Mouse (Mus musculus) testis, adult 2 months (tissue): Measurements from ENCODE around the gene Saa4. TPM values are rescaled to one million over a fixed set of nuclear protein-coding genes. Genes with fewer than 3 reads are reported as not detected.

Source experiments
- H3K27ac ChIP-seq: fragments of 200-500 bp; 2 replicates; pipeline ENCODE4 v1.5.1; 2012; ENCODE audit warnings: low read depth, low read length; ENCODE audit not compliant: control insufficient read depth, insufficient read depth
- H3K27me3 ChIP-seq: fragments of 200-500 bp; 2 replicates; pipeline ENCODE4 v1.6.1; 2012; ENCODE audit warnings: mild to moderate bottlenecking, low read length, moderate library complexity; ENCODE audit not compliant: control insufficient read depth, insufficient read depth
- H3K36me3 ChIP-seq: fragments of 200-500 bp; 2 replicates; pipeline ENCODE4 v1.6.1; 2012; ENCODE audit warnings: mild to moderate bottlenecking, low read length; ENCODE audit not compliant: control insufficient read depth, insufficient read depth
- H3K4me1 ChIP-seq: fragments of 200-500 bp; 2 replicates; pipeline ENCODE4 v1.6.1; 2012; ENCODE audit warnings: low read length; ENCODE audit not compliant: control insufficient read depth, insufficient read depth
- H3K4me3 ChIP-seq: fragments of 200-500 bp; 2 replicates; pipeline ENCODE4 v1.5.1; 2012; ENCODE audit warnings: low read depth, mild to moderate bottlenecking, low read length, moderate library complexity, mixed read lengths; ENCODE audit not compliant: control insufficient read depth
- CTCF ChIP-seq: fragments of 200-500 bp; IDR thresholded peaks from 2 replicates; pipeline ENCODE4 v1.5.1; 2012; ENCODE audit warnings: low read depth, mild to moderate bottlenecking, inconsistent platforms, low read length, moderate library complexity; ENCODE audit not compliant: control insufficient read depth, insufficient read depth, insufficient replicate concordance
- POLR2A ChIP-seq: fragments of 200-500 bp; IDR thresholded peaks from 2 replicates; pipeline ENCODE4 v1.6.1; 2012; ENCODE audit warnings: low read depth, mild to moderate bottlenecking, inconsistent platforms, low read length, moderate library complexity; ENCODE audit not compliant: control insufficient read depth
- polyA plus RNA-seq: library from polyadenylated mRNA; depleted of rRNA; stranded (reverse); fragments of >200 nt; gene quantifications from 2 replicates; pipeline ENCODE4 v1.2.3, GENCODE M21; 2012; rRNA removed

The Saa4 gene
- 0.06 and 0.09 TPM in 2 replicates for polyA plus RNA-seq

- Histone ChIP-seq H3K4me1 (no peaks in the 10 kb centered on the region; the same call in 1 of the 2 replicates), H3K27ac (no peak within 1 kb of the TSS), H3K4me3 (no peak within 1 kb of the TSS), H3K27me3 (no peaks in the 10 kb centered on the region), H3K36me3 (no peaks in the 10 kb centered on the region)
- no peak for TF ChIP-seq POLR2A
- no peak for TF ChIP-seq CTCF
Measured at GRCm38 (mm10) chr7:46732458-46732857, at the start of gene Saa4. TSS of gene Saa4 (minus strand) at chr7:46732603.

GRCm38 (mm10) chr7:46770706-46771105 lies 38.3 kb upstream of the Saa4 start:
- Histone ChIP-seq H3K4me1 (no peaks in the 10 kb centered on the region), H3K36me3 (peaks cover 12% of the 10 kb centered on the region), H3K27ac (no peak overlapping the region), H3K4me3 (no peak overlapping the region), H3K27me3 (no peaks in the 10 kb centered on the region)
- no peak for TF ChIP-seq POLR2A
- TF ChIP-seq CTCF = peak; percentile 88; the same call in 1 of the 2 replicates

GRCm38 (mm10) chr7:46768451-46768850 lies 36.0 kb upstream of the Saa4 start:
- TF ChIP-seq POLR2A = no peak
- peaks cover 8% of the 10 kb centered on the region for H3K36me3 ChIP-seq
- H3K27ac ChIP-seq = no peak overlapping the region
- H3K27me3 ChIP-seq = no peaks in the 10 kb centered on the region
- no peaks in the 10 kb centered on the region for H3K4me1 ChIP-seq
- no peak overlapping the region for H3K4me3 ChIP-seq

GRCm38 (mm10) chr7:46767371-46767770 lies 35.0 kb upstream of the Saa4 start:
- Histone ChIP-seq H3K4me3 (no peak overlapping the region), H3K27me3 (no peaks in the 10 kb centered on the region), H3K36me3 (peaks cover 8% of the 10 kb centered on the region), H3K4me1 (no peaks in the 10 kb centered on the region; the same call in 1 of the 2 replicates), H3K27ac (no peak overlapping the region)
- TF ChIP-seq POLR2A = no peak
- no peak for TF ChIP-seq CTCF

- TF ChIP-seq CTCF (no peak), POLR2A (no peak)
- peaks cover 8% of the 10 kb centered on the region for H3K36me3 ChIP-seq
- no peak overlapping the region for H3K4me3 ChIP-seq
- peaks cover 8% of the 10 kb centered on the region for H3K4me1 ChIP-seq
- H3K27me3 ChIP-seq = no peaks in the 10 kb centered on the region
- no peak overlapping the region for H3K27ac ChIP-seq
Measured at GRCm38 (mm10) chr7:46764672-46765071, 32.3 kb upstream of the Saa4 start.

GRCm38 (mm10) chr7:46762601-46763000 lies 30.2 kb upstream of the Saa4 start:
- Histone ChIP-seq H3K27me3 (no peaks in the 10 kb centered on the region), H3K4me1 (peaks cover 10% of the 10 kb centered on the region), H3K36me3 (peaks cover 3% of the 10 kb centered on the region), H3K27ac (no peak overlapping the region), H3K4me3 (no peak overlapping the region)
- TF ChIP-seq CTCF (no peak), POLR2A (no peak)

GRCm38 (mm10) chr7:46761049-46761795 lies 28.8 kb upstream of the Saa4 start:
- Histone ChIP-seq H3K27ac (no peak overlapping the region), H3K36me3 (peaks cover 3% of the 10 kb centered on the region)

More at GRCm38 (mm10) chr7:46761049-46761795, 28.8 kb upstream of the Saa4 start:
- H3K4me3 ChIP-seq = no peak overlapping the region
- peaks cover 10% of the 10 kb centered on the region for H3K4me1 ChIP-seq
- no peaks in the 10 kb centered on the region for H3K27me3 ChIP-seq
- TF ChIP-seq CTCF = no peak
- TF ChIP-seq POLR2A = no peak
